Mouse (Mus musculus): ENCODE measurements at regions not wholly inside any gene's neighbourhood (a gene's known extent, or its start where the extent isn't known, plus 50 kb on each side); places are given as distances from the start of the nearest gene placed in this dataset.

DNA sequence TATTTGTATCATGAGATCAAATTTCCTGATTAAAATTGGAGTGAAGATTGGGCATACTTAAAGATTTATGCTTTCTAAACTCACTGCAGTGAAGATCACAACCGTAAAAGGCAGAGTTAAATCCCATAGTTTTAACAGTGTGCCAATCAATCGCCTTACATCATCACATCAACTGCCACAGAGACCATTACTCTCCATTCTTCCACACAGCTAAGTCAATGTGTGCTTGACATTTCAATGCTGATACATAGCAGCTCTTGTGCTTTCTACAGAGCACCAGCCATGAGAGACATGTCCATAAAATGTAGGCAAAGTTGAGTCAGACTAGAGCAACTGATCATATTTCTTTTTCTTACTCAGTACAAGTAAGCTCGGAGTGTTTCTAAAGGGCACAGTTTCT, 530.9 kb upstream of the Gje1 start:
- TF ChIP-seq GATA1 (IDR thresholded peaks at IDR 0.05; ENCODE audit: borderline replicate concordance, low read length) = no peak
- TF ChIP-seq FLI1 (IDR thresholded peaks at IDR 0.05; ENCODE audit: low read length) = no peak
